Mouse (Mus musculus) testis, postnatal 14 days (tissue): ENCODE measurements around the gene Sinhcaf.
"Not testable (repeated sequence)": the region's sequence is repeated elsewhere in the genome, so short reads cannot be mapped to it uniquely, and the experiment has no call there.

Source experiments
- DNase-seq: peaks from one replicate; pipeline ENCODE4 v3.0.0; 2021; ENCODE audit warnings: low spot score

Gene Sinhcaf

DNA sequence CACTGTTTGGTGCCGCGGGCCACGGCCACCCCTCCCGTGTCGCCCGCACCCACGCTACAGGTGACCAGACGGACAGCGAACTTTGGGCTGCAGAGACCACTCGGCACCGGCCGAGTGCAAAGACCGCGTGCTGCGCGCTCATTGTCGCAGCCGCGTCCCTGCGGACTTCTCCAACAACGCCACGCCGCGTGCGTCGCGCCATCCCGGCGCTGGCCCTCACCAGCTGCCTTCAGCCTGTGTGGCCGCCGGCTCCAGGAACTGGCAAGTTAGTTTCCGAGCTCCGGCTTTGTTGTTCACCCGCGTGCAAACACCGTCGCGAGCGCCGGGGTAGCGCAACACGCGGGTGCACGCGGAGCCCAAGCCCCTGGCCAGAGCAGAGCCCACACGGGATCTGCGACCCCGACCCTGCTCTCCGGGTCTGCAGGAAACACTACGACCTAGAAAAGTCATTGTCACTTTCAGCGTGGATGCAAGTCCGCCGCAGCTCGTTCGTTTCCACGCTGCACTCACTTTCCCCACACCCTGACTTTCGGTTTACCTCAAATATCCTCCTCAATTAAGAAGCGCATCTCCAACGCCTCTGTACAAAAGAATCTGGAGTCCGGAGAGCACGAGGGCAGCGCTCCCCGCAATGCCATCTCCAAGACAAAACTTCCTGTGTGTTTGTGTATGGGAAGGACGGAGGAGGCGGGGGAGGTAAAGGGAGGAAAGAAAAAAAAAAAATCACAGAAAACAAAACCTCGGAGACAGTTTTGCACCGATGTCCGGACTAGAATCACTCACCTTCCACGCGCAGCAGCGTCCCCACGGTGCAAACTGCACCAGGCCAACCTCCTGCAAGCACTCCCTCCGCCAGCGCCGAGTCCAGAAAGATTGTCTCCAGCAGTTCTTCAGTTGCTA lies 508 bp downstream of the Sinhcaf start:
- peak; percentile 64 for DNase-seq

DNA sequence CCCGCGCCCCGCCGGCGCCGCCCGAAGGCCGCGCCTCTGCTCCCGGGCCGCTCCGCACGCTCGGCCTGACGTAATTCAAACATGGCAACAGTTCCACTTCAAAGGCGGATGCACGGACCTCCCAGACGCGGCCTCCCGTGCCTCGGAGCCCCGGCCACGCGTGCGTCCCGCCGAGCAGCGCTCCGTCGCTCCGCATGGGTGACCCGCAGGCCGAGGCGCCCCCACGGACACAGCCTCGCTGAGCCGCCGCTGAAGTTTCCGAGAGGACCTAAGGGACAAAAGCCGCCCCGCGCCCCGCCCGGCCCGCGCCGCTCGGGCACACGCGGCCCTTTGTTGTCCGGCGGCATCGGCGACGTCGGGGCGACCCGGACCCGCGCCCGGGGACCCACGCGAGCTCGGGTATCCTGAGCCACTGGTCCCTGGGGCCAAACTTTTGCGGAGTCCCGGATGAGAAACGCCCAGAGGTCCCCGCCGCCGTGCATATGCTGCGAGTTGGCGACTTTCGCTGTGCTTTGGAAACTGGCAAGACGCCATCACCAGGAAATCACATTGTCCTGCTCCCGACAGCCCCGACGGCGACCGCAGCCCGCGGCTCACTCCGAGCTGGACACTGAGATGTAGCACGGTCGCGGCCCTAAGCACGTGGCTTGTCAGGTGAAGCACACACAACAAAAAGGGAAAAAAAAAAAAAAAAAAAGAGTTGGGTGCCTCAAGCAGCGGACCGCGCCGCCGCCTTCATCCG lies 1.3 kb downstream of the Sinhcaf start:
- peak; percentile 84 for DNase-seq

DNA sequence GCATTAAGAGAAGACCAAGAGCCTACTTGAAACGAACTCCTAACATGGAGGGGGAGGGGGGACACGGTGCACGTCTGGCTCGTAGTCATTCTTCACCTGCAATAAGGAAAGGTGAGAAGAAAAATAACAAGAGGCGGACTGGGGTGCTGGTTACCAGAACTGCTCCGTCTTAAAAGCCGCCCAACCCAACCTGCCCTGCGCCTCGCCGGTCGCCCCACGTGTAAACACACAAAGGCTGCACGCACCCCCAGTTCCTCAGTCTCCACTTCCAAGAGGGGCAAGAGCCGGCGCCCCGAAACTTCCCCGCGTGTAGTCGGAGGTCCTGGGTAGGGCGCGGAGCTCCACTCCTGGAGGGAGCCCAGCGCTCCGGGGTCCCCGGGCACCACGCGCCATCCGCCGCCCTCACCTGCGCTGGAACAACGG lies 1.9 kb downstream of the Sinhcaf start:
- DNase-seq, result no peak

DNA sequence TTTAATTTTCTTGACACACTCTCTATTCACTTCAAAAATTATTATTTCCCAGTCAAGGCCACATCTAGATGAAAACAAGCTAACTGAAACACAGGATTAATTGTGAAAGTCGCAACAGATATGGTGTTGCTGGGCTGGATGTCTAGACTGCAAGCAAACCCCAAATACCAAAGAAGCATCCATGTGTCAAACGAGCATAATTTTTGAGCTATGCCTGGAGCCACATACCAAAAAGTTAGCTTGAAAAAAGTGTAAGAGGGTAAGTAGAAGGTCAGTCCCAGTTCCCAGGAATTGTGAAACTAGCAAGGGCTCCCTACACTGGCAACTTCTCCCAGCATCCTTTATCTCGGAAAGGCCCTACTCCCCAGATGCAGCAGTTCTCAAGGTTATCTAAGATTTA lies 2.6 kb downstream of the Sinhcaf start:
- no peak for DNase-seq

DNA sequence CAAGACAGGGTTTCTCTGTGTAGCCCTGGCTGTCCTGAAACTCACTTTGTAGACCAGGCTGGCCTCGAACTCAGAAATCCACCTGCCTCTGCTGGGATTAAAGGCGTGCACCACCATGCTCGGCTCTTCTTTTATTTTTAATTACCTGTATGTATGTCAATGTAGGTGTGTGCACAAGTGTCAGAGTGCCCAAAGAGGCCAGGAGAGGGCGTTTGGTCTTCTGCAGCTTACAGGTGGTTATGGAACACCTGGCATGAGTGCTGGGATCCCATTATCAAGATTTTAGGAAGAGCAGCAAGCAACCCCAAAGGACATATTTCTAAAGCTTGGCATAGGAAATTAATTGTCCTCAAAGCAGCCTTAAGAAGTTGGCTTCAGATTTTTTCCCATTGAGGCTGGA lies 3.9 kb downstream of the Sinhcaf start:
- no peak for DNase-seq

DNA sequence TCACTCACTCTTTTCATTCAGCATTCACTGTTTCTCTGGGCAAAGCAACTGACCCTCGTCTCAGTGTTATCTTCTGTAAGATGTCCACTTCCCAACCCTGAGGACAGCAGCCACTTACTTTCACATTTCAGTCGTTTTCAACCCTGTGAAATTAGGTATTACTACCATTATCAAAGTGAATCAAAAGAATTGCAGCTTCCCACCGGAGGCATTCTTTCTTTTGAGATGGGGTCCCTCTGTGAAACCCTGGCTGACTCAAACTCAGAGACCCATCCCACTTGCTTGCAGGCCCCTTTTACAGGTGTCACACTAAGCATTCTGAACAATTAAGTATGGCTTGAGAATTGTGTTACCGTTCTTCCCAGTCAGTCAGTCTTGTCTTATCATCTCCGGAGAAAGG lies 4.4 kb downstream of the Sinhcaf start:
- no peak for DNase-seq

DNA sequence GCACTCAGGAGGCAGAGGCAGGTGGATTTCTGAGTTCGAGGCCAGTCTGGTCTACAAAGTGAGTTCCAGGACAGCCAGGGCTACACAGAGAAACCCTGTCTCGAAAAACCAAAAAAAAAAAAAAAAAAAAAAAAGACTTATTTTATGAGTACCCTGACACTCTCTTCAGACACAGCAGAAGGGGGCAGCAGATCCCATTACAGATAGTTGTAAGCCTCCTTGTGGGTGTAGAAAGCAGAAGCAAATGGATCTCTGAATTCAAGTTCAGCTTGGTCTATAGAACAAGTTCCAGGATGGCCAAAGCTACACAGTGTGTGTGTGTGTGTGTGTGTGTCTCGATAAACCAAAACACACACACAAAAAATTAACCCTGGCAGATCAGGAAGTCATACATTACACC lies 5.9 kb downstream of the Sinhcaf start:
- not testable (repeated sequence) for DNase-seq

DNA sequence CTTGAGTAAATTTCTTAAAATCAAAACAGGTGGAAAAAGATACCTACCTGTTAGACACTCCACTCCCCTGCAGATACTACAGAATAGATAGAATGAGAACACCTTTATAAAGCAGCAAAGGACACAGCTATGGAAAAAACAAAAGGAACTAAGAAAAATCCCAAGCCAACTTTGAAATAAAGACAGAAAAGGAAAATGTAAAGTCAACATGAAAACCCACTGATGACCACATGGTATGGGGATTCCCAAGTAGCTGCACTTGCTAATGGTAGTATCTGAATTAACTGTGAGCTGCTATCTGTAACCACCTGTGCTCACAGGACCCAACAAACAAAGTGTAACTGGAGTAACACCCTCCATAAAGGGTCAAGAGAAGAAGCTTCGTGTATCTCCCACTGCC lies 8.6 kb downstream of the Sinhcaf start:
- no peak for DNase-seq

DNA sequence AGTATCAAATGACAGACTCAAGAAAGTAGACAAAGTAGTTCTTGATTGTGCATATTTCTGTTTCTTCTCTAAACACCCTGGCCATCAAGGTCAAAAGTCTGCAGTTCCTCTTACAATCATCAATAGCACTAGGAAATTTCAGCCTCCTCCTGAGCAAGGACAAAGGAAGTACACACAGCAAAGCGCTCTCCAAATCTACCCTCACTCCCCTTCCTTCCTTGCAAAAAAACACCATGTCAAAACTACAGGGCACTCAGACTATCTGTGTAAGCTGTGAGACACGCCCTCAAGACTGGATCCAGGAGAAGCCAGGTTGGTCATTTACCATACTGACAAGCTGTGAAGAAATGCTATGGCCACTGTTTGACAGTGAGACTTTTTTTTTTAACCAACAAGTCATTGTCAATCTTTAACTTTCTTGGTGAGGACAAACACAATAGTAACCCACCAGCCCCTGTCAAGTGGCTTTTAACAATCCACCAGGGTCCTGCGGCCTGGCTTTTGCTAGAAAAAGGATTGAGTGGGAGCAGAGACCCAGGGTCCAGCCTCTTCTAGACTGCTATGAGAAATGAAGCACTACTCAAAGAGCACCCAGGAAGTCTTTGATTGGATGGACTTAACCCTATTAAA lies 11.2 kb downstream of the Sinhcaf start:
- DNase-seq, result peak; percentile 39

DNA sequence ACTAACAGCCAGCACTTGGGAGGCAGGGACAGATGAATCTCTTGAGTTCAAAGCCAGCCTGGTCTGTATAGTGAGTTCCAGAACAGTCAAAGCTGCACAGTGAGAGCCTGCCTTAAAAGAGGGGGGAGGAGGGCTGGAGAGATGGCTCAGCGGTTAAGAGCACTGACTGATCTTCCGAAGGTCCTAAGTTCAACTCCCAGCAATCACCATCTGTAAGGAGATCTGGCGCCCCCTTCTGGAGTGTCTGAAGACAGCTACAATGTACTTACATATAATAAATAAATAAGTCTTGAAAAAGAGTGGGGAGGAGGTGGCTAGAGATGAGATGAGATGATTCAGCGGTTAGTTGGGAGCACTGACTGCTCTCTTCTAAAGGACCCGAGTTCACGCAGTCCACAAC lies 15.0 kb downstream of the Sinhcaf start:
- DNase-seq, result no peak

DNA sequence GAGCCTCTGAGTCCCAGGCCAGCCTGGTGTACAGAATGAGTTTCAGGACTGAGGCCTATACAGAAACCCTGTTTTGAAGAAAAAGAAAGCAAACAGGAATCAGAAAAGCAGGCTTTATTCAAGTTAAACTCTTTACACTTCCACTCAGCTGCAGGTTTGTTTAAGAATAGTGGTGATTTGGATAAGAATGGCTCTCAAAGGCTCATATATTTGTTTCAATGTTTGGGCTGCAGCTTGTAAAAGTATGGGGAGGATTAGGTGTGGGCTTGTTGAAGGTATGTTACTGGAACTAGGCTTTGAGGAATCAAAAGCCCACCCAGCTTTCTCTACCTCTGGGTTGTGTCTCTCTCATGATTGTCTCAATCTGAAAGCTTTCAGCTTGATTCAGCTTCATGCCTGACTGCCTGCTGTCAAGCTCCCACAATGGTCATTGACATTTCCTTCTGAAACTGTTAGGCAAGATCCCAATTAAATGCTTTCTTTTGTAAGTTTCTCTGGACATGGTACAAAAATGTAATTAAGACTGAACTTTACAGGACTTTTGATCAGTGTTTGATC lies 27.3 kb downstream of the Sinhcaf start:
- DNase-seq, result no peak

DNA sequence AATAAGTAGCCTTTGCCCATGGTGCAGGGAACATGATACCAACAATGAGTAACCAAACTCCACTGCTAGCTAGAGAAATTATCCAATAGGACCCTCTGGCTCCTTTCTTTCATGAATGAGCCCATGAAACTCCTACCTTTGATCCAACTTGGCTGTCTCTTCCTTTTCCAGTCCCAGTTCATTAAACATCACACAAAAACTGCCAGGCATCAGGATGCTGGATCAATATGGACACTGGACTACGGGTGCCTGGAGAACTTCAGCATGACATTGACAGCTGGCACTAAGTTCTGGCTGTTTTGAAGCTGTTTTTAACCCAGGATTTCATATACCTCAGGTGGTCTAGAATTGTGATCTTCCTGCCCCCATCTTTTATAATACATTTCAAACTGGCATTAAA lies 28.6 kb downstream of the Sinhcaf start:
- no peak for DNase-seq

DNA sequence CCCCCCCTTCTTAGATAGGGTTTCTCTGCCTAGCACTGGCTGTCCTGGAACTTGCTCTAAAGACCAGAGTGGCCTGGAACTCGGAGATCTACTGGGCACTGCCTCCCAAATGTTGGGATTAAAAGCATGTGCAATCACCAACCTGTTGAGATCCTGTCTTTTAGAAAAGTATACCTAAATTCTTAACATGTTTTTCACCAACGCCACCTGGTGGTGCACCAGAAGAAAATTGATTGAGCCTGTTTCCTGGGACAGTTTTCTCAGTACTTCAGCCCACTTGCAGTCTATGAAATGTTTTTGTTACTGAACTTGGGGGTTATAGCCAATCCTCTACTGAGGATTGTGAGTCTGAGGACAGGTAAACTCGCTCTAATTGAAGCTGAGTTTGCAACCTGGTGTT lies 29.4 kb downstream of the Sinhcaf start:
- DNase-seq, result no peak

DNA sequence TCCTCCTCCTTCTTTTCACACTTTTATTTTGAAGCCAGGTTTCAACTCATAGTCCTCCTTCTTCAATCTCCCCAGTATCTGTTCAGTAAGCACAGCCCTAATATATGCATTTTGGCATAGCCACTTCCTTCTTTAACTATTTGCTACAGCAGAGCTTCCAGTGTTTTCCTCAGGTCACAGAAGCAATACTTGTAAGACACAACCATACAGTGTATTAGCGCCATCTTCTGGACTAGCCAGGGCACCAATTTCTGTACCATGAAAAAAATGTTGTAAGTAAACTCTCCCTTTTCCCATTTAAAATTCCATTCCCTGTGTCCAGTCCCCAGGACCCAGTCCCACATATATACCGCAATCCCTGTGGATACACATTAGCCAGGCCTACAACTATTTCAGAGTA lies 32.3 kb downstream of the Sinhcaf start:
- DNase-seq, result no peak

DNA sequence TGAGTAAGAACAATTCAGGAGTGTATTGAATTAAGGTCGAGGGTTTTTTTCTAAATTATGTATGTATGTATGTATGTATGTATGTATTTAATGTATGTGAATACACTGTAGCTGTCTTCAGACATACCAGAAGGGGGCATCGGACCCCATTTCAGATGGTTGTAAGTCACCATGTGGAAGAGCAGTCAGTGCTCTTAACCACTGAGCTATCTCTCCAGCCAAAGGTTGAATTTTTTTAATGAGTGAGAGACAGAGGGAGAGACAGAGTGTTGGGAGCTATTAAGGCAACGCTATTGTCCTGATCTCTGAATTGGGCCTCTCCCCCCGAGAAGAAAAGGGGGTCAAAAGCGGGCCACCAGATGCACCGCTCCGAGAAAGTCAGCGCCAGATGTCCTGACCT lies 34.4 kb downstream of the Sinhcaf start:
- not testable (repeated sequence) for DNase-seq

DNA sequence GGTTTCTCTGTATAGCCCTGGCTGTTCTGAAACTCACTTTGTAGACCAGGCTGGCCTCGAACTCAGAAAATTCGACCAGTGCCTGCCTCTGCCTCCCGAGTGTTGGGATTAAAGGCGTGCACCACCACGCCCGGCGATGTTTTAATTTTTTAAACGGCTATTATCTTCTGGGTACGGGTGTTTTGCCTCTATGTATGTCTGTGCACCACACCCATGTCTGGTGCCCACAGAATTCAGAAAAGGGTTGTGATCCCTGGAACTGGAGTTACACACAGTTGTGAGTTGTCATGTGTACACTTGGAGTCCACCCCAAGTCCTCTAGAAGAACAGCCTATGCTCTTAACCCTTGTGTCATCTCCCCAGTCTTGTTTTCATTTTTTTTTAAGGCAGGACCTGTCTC lies 39.3 kb downstream of the Sinhcaf start:
- no peak for DNase-seq

DNA sequence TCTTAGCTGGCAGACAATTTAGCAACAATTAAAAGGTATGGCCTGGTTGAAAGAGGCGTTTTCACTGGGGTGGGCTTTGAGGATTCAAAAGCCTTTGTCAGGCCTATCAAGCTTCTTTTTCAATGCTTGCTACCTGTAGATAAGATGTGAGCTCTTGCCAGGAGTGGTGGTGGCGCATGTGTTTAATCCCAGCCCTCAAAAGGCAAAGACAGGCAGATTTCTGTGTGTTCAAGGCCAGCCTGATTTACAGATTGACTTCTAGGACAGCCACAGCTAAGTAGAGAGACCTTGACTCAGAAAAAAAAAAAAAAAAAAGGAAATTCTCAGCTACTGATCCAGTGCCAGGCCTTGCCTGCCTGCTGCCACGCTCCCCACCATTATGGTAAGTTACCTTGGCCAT lies 43.5 kb downstream of the Sinhcaf start:
- DNase-seq, result no peak

DNA sequence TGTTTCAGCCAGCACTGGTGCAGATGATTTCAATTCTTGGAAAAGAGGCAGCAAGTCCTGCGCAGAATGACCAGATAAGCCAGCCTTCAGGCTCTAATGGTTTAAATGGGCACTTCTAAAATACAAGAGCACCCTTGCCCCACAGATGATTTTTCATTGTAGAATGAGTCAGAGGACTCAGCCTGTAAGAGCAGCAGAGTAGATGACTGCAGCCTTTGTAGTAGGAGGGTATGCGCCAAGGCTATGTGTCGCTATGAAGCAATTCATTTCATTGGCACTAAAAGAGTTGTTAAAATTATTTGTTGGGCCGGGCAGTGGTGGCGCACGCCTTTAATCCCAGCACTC lies 49.8 kb downstream of the Sinhcaf start:
- DNase-seq, result no peak

DNA sequence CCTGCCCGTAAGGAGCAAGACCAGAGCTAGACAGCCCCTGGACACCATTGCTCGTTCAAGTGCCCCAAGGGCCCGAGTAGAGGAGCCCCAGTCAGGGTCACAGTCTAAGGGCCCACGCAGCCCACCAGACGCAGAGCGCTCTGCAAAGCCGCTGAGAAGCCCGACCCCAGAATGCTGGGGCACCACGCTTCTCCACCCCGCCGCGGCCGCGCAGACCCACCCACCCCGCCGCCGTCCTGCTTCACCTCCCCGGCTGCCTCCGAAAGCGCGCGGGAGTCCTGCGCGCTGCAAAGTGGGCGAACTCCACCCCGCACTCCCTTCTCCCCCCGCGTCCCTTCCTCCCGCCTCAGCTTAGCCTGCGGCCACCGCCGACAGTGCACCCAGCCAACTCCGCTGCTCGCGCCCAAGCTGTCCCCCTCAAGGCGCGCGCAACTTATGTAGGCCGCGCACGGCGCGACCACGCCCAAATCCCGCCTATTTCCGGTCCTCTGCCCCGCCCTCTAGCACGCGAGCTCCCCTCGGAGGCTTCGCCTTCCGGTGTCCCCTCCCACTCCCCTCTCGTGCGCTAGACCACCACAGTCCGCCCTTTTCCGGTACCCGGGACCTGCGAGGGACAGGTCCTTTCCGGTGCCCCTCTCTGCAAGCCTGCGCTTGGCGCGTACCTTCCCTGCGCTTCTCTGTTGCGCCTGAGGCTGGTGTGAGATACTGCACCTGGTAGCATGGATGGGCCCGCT lies 50.3 kb downstream of the Sinhcaf start, which contains the start of gene Caprin2:
TSS of gene Caprin2 (minus strand) at position 465 of the 734 bp plus-strand sequence.
- DNase-seq, result peak; percentile 96

DNA sequence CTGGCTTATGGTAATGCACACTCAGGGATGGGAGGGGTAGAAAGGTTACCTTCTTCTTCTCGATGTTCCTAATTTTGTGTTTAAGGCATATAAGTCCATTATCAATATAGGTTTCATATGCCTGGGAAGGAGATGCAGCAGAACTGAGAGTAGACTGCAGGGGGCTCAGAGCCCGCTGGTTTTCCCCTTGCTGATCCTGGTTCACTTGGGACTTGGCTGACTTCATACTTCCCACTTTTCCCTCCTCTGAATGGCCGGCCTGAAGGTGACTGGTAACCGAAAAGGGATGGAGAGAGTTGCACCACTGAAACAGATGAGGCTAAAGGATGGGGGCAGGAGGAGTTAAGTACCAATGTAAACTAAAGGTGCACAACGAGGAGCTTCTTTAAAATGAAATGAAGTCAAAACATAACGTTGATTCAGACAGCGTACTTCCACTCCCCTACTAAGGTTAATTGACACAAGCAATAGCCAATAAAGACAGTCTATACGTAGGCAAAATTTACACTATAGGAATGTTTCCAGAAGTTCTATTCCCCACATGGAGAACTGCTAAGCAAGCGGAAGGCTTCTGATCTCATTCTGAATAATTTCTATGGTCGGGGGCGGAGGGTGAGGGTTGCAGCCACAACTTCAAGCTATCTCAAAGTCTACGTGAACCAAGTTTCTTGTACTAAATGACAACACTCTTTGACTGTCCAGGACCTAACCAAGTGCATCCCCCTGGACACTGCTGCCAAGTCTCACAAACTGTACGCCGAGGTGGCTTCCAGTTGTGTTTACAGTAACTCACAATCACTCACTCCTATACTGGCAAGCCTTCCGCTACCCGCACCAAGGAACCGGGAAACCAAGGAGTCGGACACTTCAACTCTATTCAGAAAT lies 51.1 kb downstream of the Sinhcaf start:
- no peak for DNase-seq

DNA sequence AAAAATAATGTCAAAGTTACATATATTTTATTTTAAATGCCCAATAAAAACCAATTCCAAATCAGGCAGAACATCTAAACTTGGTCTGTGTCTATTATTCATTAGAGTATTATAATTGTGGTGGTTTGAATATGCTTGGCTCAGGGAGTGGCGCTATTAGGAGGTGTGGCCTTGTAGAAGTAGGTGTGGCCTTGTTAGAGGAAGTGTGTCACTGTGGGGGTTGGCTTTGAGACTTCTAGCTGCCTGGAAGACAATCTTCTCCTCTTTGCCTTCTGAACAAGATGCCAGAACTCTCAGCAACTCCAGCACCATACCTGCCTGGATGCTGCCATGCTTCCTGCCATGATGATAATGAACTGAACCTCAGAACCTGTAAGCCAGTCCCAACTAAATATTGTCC lies 72.4 kb downstream of the Sinhcaf start:
- DNase-seq, result no peak
